Mouse (Mus musculus) large intestine, adult 2 months (tissue): ENCODE results near the gene Chac2. TPM values are rescaled to one million over a fixed set of nuclear protein-coding genes. Genes with fewer than 3 reads are reported as not detected.

Experiments
- polyA plus RNA-seq: library from polyadenylated mRNA; depleted of rRNA; stranded (reverse); fragments of >200 nt; gene quantifications from 2 replicates; pipeline ENCODE4 v1.2.3, GENCODE M21; 2012; rRNA removed

The Chac2 gene
- polyA plus RNA-seq, 1 experiment: 2.2 TPM

Other genes with a start within 250 kb of the Chac2 start
- 11.2 and 12.6 TPM in 2 replicates for gene Psme4, start 214.6 kb downstream of the Chac2 start, polyA plus RNA-seq
- 0.03 and 0.10 TPM in 2 replicates for gene Gpr75, start 101.0 kb downstream of the Chac2 start, polyA plus RNA-seq
- gene Asb3, start 100.9 kb downstream of the Chac2 start, polyA plus RNA-seq: 1.7 and 2.1 TPM in 2 replicates
- gene Erlec1, start 32.0 kb downstream of the Chac2 start, polyA plus RNA-seq: 12.4 and 14.5 TPM in 2 replicates
- not detected in 2 replicates for gene Gm17332, start 196.1 kb upstream of the Chac2 start, polyA plus RNA-seq